Mouse (Mus musculus): ENCODE measurements around the gene OR5BS1P. TPM values are rescaled to one million over a fixed set of nuclear protein-coding genes. Genes with fewer than 3 reads are reported as not detected.

Gene OR5BS1P
- total and polyA plus RNA-seq, 3 experiments = not detected

GRCm38 (mm10) chr15:98521245-98521644 is 51.5 kb downstream of the OR5BS1P start:
- Histone ChIP-seq H3K27ac (ENCODE audit: insufficient read depth, low read depth) (no peak overlapping the region; the same call in 1 of the 2 replicates), H3K4me2 (ENCODE audit: insufficient read depth, low read depth, poor library complexity, severe bottlenecking) (no peak overlapping the region), H3K9me3 (replicated peaks; ENCODE audit: low read length) (no peaks in the 10 kb centered on the region), H3K27me3 (replicated peaks) (no peaks in the 10 kb centered on the region), H3K9ac (ENCODE audit: insufficient read depth, low read depth) (no peak overlapping the region), H3K4me1 (ENCODE audit: control insufficient read depth in 1 of 2, insufficient read depth in 2 of 2) (peaks cover 0 to 28% of the 10 kb centered on the region in 2 experiments; a peak in 2 of 4 replicates), H3K36me3 (replicated peaks in 1 of 2; ENCODE audit: control insufficient read depth in 1 of 2, insufficient read depth in 1 of 2, low read length in 1 of 2) (peaks cover 64 to 85% of the 10 kb centered on the region in 2 experiments), H3K79me2 (replicated peaks; ENCODE audit: control insufficient read depth, extremely low read depth, insufficient read depth, poor library complexity, severe bottlenecking) (peaks cover 22% of the 10 kb centered on the region), H3K4me3 (replicated peaks in 1 of 3; ENCODE audit: low read depth in 2 of 3, low read length in 2 of 3, poor library complexity in 1 of 3) (no peak overlapping the region)
- in situ Hi-C loops (cut with MboI; ENCODE audit: low pct_ligation_motif_present, low pct_unique_long_range_greater_than_20kb, low sequenced_read_pairs) (no loop called here), dilution Hi-C loops (cut with MboI; ENCODE audit: extremely low pct_ligation_motif_present, extremely low pct_unique_long_range_greater_than_20kb, low sequenced_read_pairs) (no loop called here)
- DNase-seq (ENCODE audit: extremely low read depth) = no peak
- TF ChIP-seq EP300 (IDR thresholded peaks at IDR 0.05; ENCODE audit: low read length) (no peak), KAT2A (IDR thresholded peaks at IDR 0.05; ENCODE audit: insufficient replicate concordance, low read length) (no peak), GABPA (IDR thresholded peaks at IDR 0.05; ENCODE audit: insufficient replicate concordance, low read depth, low read length) (no peak), ETS1 (conservative IDR thresholded peaks at IDR 0.05; ENCODE audit: low read depth, low read length) (no peak), IRF4 (IDR thresholded peaks at IDR 0.05; ENCODE audit: low read depth, low read length) (no peak), POLR2AphosphoS2 (IDR thresholded peaks at IDR 0.05; ENCODE audit: low read depth, low read length) (no peak), ELF1 (IDR thresholded peaks at IDR 0.05; ENCODE audit: low read depth, low read length) (no peak), BHLHE40 (IDR thresholded peaks at IDR 0.05; ENCODE audit: low read depth, low read length) (no peak), NRF1 (IDR thresholded peaks at IDR 0.05; ENCODE audit: low read depth, low read length) (no peak), NELFE (IDR thresholded peaks at IDR 0.05; ENCODE audit: low read depth, low read length) (no peak), RAD21 (IDR thresholded peaks at IDR 0.05; ENCODE audit: low read depth, low read length) (no peak)

- in situ Hi-C loops (cut with MboI; ENCODE audit: low pct_ligation_motif_present, low pct_unique_long_range_greater_than_20kb, low sequenced_read_pairs) (no loop called here), dilution Hi-C loops (cut with MboI; ENCODE audit: extremely low pct_ligation_motif_present, extremely low pct_unique_long_range_greater_than_20kb, low sequenced_read_pairs) (no loop called here)
- TF ChIP-seq MAX (IDR thresholded peaks at IDR 0.05; ENCODE audit: low read length) (no peak), SMC3 (IDR thresholded peaks at IDR 0.05; ENCODE audit: low read depth, low read length) (no peak), E2F4 (IDR thresholded peaks at IDR 0.05; ENCODE audit: insufficient replicate concordance, low read depth, low read length) (no peak), ELF1 (IDR thresholded peaks at IDR 0.05; ENCODE audit: low read depth, low read length) (no peak), TBP (conservative IDR thresholded peaks at IDR 0.05; ENCODE audit: low read depth, low read length) (no peak), ZNF384 (IDR thresholded peaks at IDR 0.05; ENCODE audit: low read depth, low read length) (no peak), RAD21 (IDR thresholded peaks at IDR 0.05; ENCODE audit: low read depth, low read length) (no peak), JUN (IDR thresholded peaks at IDR 0.05; ENCODE audit: insufficient read depth, low read depth, low read length) (no peak), ETS1 (conservative IDR thresholded peaks at IDR 0.05; ENCODE audit: low read depth, low read length) (no peak), MAFK (IDR thresholded peaks at IDR 0.05; ENCODE audit: insufficient replicate concordance, low read length) (no peak), MYC (IDR thresholded peaks at IDR 0.05; ENCODE audit: low read depth, low read length) (no peak), POLR2AphosphoS2 (IDR thresholded peaks at IDR 0.05; ENCODE audit: low read depth, low read length) (no peak), MAZ (IDR thresholded peaks at IDR 0.05; ENCODE audit: low read depth, low read length) (no peak), BHLHE40 (IDR thresholded peaks at IDR 0.05; ENCODE audit: low read depth, low read length) (no peak), TCF12 (IDR thresholded peaks at IDR 0.05; ENCODE audit: low read depth, low read length) (no peak), HCFC1 (IDR thresholded peaks at IDR 0.05; ENCODE audit: low read depth, low read length) (no peak), ZMIZ1 (IDR thresholded peaks at IDR 0.05; ENCODE audit: low read depth, low read length) (no peak)
- Histone ChIP-seq H3K4me3 (replicated peaks in 1 of 3; ENCODE audit: low read depth in 2 of 3, low read length in 2 of 3, poor library complexity in 1 of 3) (no peak overlapping the region), H3K4me2 (ENCODE audit: insufficient read depth, low read depth, poor library complexity, severe bottlenecking) (no peak overlapping the region), H3K9ac (ENCODE audit: insufficient read depth, low read depth) (no peak overlapping the region), H3K27ac (ENCODE audit: insufficient read depth, low read depth) (no peak overlapping the region), H3K9me3 (replicated peaks; ENCODE audit: low read length) (no peaks in the 10 kb centered on the region), H3K79me2 (replicated peaks; ENCODE audit: control insufficient read depth, extremely low read depth, insufficient read depth, poor library complexity, severe bottlenecking) (peaks cover 45% of the 10 kb centered on the region), H3K36me3 (replicated peaks in 1 of 2; ENCODE audit: control insufficient read depth in 1 of 2, insufficient read depth in 1 of 2, low read length in 1 of 2) (peaks cover 71 to 96% of the 10 kb centered on the region in 2 experiments), H3K4me1 (ENCODE audit: control insufficient read depth in 1 of 2, insufficient read depth in 2 of 2) (peaks cover 0 to 45% of the 10 kb centered on the region in 2 experiments; a peak in 2 of 4 replicates), H3K27me3 (replicated peaks) (no peaks in the 10 kb centered on the region)
- DNase-seq (ENCODE audit: extremely low read depth) = peak; percentile 29
Observed at GRCm38 (mm10) chr15:98526057-98526456, 56.4 kb downstream of the OR5BS1P start.
